Mouse (Mus musculus) stomach, postnatal 0 days (tissue): ENCODE data around the gene Eef1a2.

Source experiments
- CTCF ChIP-seq: IDR thresholded peaks from 2 replicates; pipeline ENCODE4 v1.5.1; 2016; ENCODE audit warnings: antibody characterized with exemption, low read depth, mild to moderate bottlenecking, moderate library complexity
- EP300 ChIP-seq: optimal IDR thresholded peaks from 2 replicates; pipeline ENCODE3; 2016; ENCODE audit warnings: antibody characterized with exemption

- TF ChIP-seq CTCF (no peak), EP300 (no peak)
Observed at GRCm38 (mm10) chr2:181191936-181192335, 35.1 kb upstream of the Eef1a2 start.
